In genomic region chr1:181811481-181812223, GRCm38 (mm10) we compare ENCODE assay signal across 16 mouse cellular contexts. TPM values are rescaled to one million over a fixed set of nuclear protein-coding genes. Genes with fewer than 3 reads are reported as not detected.
DNase-seq lines count a peak whose midpoint lies in the region; ATAC-seq and TF ChIP-seq lines count a peak whose summit lies in the region.
"Had no signal": no experiment of that assay in that cellular context is flagged by ENCODE, and none has a peak within 500 bp of the region (broad histone marks: within the 10 kb centered on the region; RNA-seq: fewer than 3 reads in every experiment).

No protein-coding gene starts in this region.

- no peak for TF ChIP-seq CTCF in layer of hippocampus, adult 2 months (conservative IDR thresholded peaks at IDR 0.05)

- no peak overlapping the region for H3K4me3 ChIP-seq in layer of hippocampus, adult 2 months
- H3K4me3 ChIP-seq: heart, embryonic 13.5 days; hindbrain, embryonic 10.5 days had no signal

- DNase-seq in cerebellum, postnatal 10 days, result peak; percentile 37 to 40
- DNase-seq in cerebellum, postnatal 4 days (ENCODE audit: low spot score in 2 of 2), result no peak
- peak; percentile 39 to 53 for DNase-seq in left cerebral cortex, postnatal 25 days (ENCODE audit: low spot score in 2 of 2)
- no peak for DNase-seq in left cerebral cortex, postnatal 4 days
- DNase-seq in layer of hippocampus, adult 2 months (ENCODE audit: low spot score in 2 of 2), result peak; percentile 69 to 73
- no peak for DNase-seq in lung, postnatal 10 days
- DNase-seq in adrenal gland, adult 2 months, result no peak
- DNase-seq: cerebellum, adult 11 months; liver; lung, adult 18-20 months; lung, postnatal 4 days; midbrain, embryonic 14.5 days; thymus, postnatal 4 days had no signal

- intact Hi-C loops in left cerebral cortex, postnatal 25 days (cut with DNase I), result no loop called here
- intact Hi-C loops in left cerebral cortex, postnatal 4 days (cut with DNase I), result no loop called here

- ATAC-seq in megakaryocyte progenitor cell, adult 5-6 weeks (replicated peaks; ENCODE audit: poor library complexity), result peak; percentile 50

- no peak overlapping the region for H3K27ac ChIP-seq in layer of hippocampus, adult 2 months
- H3K27ac ChIP-seq: heart, embryonic 13.5 days; hindbrain, embryonic 10.5 days had no signal

RNA-seq across cellular contexts. Expression of gene Lbr, which starts 31.2 kb away (rescaled TPM):
- total RNA-seq in left cerebral cortex, postnatal 25 days (2021), result 10 to 100 TPM; 12.7 to 12.9 TPM
- total RNA-seq in left cerebral cortex, postnatal 4 days (2021), result 10 to 100 TPM; 21.7 to 24.1 TPM
- total RNA-seq in layer of hippocampus, adult 2 months (2021), result 10 to 100 TPM; 12.0 to 15.7 TPM
- total RNA-seq in megakaryocyte progenitor cell, adult 5-6 weeks (2015), result 243 and 247 TPM in 2 replicates
- 206 and 228 TPM in 2 replicates for total RNA-seq in megakaryocyte progenitor cell, adult 5-6 weeks (2017)
- 10 to 100 TPM; 18.3 to 22.9 TPM for total RNA-seq in adrenal gland, adult 2 months (2021)
- polyA plus RNA-seq in adrenal gland, adult 2 months (2012; rRNA removed), result 7.4 and 13.2 TPM in 2 replicates

Comparison
In these comparisons a context has a peak if more than half of its experiments do, and no peak if none do; other contexts are left out.
1. DNase-seq: peak in cerebellum, postnatal 10 days (2 of 2), left cerebral cortex, postnatal 25 days (2 of 2) and layer of hippocampus, adult 2 months (2 of 2); none in cerebellum, postnatal 4 days (0 of 2), left cerebral cortex, postnatal 4 days (single experiment), lung, postnatal 10 days (single experiment) and adrenal gland, adult 2 months (single experiment).
2. RNA of gene Lbr, which starts 31.2 kb away (total RNA-seq): 206 to 247 TPM in megakaryocyte progenitor cell, adult 5-6 weeks; 21.7 to 24.1 TPM in left cerebral cortex, postnatal 4 days, 18.3 to 22.9 TPM in adrenal gland, adult 2 months, 12.0 to 15.7 TPM in layer of hippocampus, adult 2 months and 12.7 to 12.9 TPM in left cerebral cortex, postnatal 25 days; every median in the first group is over 4 times any median in the second.